Mouse (Mus musculus) cerebellum, postnatal 36 days (tissue): Measurements from ENCODE around the gene Mrm1.
"Not testable (repeated sequence)": the region's sequence is repeated elsewhere in the genome, so short reads cannot be mapped to it uniquely, and the experiment has no call there.

ENCODE experiments used
- DNase-seq, 2 experiments: peaks; one replicate each; pipeline ENCODE4 v3.0.0; 2021 to 2022; ENCODE audit warnings: mixed read lengths in 2 of 2

Gene Mrm1

GRCm38 (mm10) chr11:84818961-84819692 lies at the start of gene Mrm1:
Gene Mrm1 (minus strand): TSS chr11:84819515.
- peak; percentile 88 to 92 for DNase-seq

GRCm38 (mm10) chr11:84868786-84869259 lies 49.5 kb upstream of the Mrm1 start:
- DNase-seq, result no peak

- DNase-seq, result no peak
Observed at GRCm38 (mm10) chr11:84867586-84867985, 48.3 kb upstream of the Mrm1 start.

GRCm38 (mm10) chr11:84865268-84865667 lies 46.0 kb upstream of the Mrm1 start:
- DNase-seq, result no peak

- DNase-seq, result no peak
Observed at GRCm38 (mm10) chr11:84855285-84855684, 36.0 kb upstream of the Mrm1 start.

GRCm38 (mm10) chr11:84847475-84848090 lies 28.3 kb upstream of the Mrm1 start:
- no peak for DNase-seq

- DNase-seq, result no peak
Observed at GRCm38 (mm10) chr11:84846741-84847474, 27.6 kb upstream of the Mrm1 start.

- DNase-seq, result no peak
Observed at GRCm38 (mm10) chr11:84839330-84839729, 20.0 kb upstream of the Mrm1 start.

GRCm38 (mm10) chr11:84829495-84829894 lies 10.2 kb upstream of the Mrm1 start:
- not testable (repeated sequence) for DNase-seq

GRCm38 (mm10) chr11:84828516-84829399 lies 9.4 kb upstream of the Mrm1 start, which contains the start of gene Dhrs11:
Gene Dhrs11 (minus strand): TSS chr11:84828994.
- DNase-seq, result peak; percentile 85 to 91

- no peak for DNase-seq
Observed at GRCm38 (mm10) chr11:84827901-84828503, 8.7 kb upstream of the Mrm1 start.

- DNase-seq, result no peak
Observed at GRCm38 (mm10) chr11:84827492-84827891, 8.2 kb upstream of the Mrm1 start.

GRCm38 (mm10) chr11:84826185-84826584 lies 6.9 kb upstream of the Mrm1 start:
- peak; percentile 80 to 83 for DNase-seq

GRCm38 (mm10) chr11:84825261-84825807 lies 6.0 kb upstream of the Mrm1 start:
- DNase-seq, result no peak

GRCm38 (mm10) chr11:84823484-84823897 lies 4.2 kb upstream of the Mrm1 start:
- DNase-seq, result no peak

- no peak for DNase-seq
Observed at GRCm38 (mm10) chr11:84822487-84822886, 3.2 kb upstream of the Mrm1 start.

GRCm38 (mm10) chr11:84821131-84821770 lies 1.9 kb upstream of the Mrm1 start:
- no peak for DNase-seq

- peak; percentile 60 to 62 for DNase-seq
Observed at GRCm38 (mm10) chr11:84818085-84818960, 992 bp downstream of the Mrm1 start.

GRCm38 (mm10) chr11:84817362-84817761 lies 2.0 kb downstream of the Mrm1 start:
- no peak for DNase-seq
